Mouse (Mus musculus) spleen, adult 18-20 months (tissue): ENCODE measurements around the gene Prickle2.

ENCODE experiments used
- DNase-seq, 2 experiments: peaks; one replicate each; pipeline ENCODE4 v3.0.0; 2022; ENCODE audit warnings: mixed read lengths in 2 of 2

The Prickle2 gene

DNA sequence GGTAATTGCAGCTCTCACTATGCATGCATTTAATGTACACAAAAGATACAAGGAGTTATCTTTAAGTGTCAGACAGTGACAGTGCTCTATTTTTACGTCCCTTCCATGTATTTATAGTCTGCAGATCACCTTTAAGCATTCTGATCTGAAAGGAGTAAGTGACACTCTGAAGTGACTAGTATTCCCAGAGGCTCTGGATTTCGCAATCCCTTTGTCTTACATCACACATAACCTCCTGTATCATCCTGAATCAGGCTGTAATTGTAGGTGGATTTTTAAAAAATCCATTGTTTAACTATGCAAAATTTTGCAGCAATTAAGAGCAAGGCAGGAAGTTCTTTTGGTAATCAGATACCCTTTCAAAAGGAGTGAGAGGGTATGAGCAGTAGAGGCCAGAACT, 196.2 kb downstream of the Prickle2 start:
- DNase-seq, result no peak

- no peak for DNase-seq
Measured at GRCm38 (mm10) chr6:92506276-92506675, 199.7 kb downstream of the Prickle2 start.

DNA sequence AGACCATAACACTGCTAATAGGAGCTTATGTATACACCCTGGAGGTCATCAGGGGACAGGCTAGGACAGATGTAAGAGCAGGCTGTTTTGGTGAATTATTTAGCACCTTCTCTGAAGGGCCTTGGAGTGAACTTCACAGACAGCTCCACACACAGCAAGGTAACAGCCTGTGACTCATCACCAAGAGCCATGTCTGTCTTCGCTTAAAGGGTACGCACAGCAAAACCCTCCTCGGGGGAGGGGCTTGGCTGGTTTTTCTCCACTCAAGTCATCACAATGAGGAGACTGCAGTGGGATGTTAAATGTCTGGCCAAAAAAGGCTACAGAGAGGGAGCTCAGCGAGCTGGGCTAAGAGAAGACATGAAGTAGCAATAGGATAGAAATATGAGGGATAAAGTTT, 206.5 kb downstream of the Prickle2 start:
- DNase-seq, result no peak

- DNase-seq, result no peak
Measured at GRCm38 (mm10) chr6:92498574-92498973, 207.4 kb downstream of the Prickle2 start.

- DNase-seq, result no peak
Measured at GRCm38 (mm10) chr6:92497279-92497678, 208.7 kb downstream of the Prickle2 start.

DNA sequence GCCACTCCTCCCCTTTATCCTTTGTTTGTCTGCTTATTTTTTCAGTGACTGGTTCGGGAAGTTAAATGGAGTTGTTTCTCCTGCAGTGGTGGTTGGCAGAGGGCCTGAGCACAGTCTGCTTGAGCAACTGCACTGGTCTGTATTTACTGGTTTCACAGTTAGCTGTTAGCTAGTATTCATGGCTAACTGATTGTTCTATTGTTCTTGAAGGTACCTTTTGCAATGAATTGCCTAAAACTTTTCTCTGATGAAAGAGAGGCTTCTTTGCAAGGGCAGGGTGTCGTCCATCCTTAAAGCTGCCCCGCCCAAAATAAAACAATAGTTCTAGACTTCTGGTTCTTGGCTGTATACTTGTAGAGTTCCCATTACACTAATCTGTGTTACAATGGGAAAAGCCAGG, 210.5 kb downstream of the Prickle2 start:
- DNase-seq, result no peak

DNA sequence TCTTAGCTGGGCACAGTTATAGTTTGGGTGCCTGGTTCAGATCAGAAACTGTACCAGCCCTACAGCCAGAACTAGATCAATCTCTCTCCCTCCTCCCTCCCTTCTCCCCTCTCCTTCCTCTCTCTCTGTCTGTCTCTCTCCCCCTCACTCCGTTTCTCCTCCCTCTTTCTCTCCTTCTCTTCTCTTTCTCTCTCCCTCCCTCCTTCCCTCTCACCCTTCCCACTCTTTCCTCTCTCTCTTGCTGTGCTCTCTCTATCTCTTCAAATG, 224.3 kb downstream of the Prickle2 start:
- no peak for DNase-seq

DNA sequence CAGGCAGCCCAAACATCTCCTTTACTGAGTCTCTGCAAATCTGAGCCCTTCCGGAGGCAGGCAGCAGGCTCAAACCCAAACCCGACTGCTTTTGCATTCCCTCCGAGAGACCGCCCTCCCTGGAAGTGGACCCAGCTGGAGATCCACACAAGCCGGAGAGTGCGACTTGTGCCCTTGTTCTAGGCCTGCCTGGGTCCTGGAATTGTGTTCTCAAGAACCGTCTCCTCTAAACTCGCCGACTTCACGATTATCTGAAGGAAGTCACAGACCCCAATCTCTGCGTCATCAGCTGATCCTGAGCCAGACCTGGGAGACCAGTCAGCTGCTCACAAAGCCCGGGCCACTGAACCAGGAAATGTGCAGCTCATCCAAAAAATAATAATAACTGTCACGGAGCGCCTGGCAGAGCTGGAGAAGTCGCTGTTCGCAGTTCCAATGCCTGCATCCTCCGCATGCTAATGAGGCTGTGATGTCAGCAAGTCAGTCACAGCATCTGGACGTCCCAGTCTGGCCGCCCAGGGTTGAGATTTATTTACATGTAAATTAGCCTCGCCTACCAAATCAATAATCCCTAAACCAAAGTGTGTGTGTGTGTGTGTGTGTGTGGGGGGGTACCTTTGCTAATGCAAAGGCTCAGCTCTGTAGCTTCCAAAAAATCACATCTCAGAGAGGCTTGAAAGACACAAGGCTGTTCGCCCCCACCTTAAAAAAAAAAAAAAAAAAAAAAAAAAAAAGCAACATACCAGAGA, 224.8 kb downstream of the Prickle2 start:
- no peak for DNase-seq

DNA sequence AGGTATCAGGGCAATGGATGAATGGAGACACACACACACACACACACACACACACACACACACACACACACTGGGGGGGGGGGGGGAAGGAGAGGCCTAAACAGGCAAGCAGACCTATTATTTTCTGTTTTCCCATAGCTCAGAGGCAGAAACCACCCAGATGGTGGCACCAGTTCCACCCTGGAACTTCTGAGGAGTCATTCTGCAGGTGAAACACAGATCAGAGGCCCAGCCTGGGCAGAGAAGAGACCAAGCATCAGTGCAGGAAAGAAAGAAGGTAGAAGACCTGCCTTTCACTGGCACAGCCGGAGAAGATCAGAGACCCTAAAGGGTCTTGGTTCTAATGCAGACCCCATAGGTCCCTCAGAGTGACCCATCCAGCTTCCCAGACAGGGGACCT, 227.3 kb downstream of the Prickle2 start:
- DNase-seq, result no peak

DNA sequence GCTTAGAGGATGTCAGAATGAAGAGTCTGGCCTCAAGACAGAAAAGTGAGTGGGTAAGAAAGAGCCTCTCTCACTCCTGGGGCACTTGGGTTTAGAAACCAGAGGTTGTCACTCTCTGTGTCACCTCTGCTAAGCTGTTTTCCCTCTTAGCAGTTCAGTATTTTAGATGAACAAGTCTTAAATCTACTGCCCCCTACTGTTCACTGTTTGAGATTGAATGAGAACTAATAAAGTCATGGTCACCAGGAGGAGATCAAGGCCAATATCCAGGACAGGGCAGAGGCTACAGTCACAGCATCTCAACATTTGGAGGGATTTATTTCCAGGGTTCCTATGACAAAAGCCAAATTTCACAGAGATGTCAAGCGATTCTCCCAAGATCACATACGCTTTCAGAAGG, 228.3 kb downstream of the Prickle2 start:
- DNase-seq, result no peak

GRCm38 (mm10) chr6:92469456-92469855, 236.5 kb downstream of the Prickle2 start:
- DNase-seq, result no peak

GRCm38 (mm10) chr6:92468892-92469291, 237.1 kb downstream of the Prickle2 start:
- DNase-seq, result no peak

- DNase-seq, result no peak
Measured at GRCm38 (mm10) chr6:92468383-92468791, 237.6 kb downstream of the Prickle2 start.

- no peak for DNase-seq
Measured at GRCm38 (mm10) chr6:92467343-92467742, 238.6 kb downstream of the Prickle2 start.

DNA sequence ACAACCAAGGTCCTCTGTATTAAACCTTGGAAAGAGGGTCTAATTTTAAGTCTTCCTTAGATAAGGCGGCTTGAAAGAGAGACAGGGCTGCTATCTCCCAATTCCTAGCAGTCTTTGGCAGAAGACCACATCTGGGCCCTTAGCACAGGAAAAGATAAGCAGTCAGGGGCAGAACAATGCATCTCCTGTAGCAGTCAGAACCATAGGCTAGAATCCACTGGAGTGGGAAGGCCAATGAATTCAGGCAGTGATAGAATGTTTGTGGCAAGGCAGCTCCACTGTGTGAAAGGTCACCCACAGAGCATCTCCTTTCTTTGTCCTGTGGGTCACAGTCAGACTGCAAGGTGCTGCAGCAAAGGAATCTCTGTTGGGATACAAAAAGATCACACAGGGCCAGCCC, 240.3 kb downstream of the Prickle2 start:
- no peak for DNase-seq

GRCm38 (mm10) chr6:92464781-92465337, 241.1 kb downstream of the Prickle2 start:
- DNase-seq, result no peak

- DNase-seq, result no peak
Measured at GRCm38 (mm10) chr6:92463768-92464167, 242.2 kb downstream of the Prickle2 start.

DNA sequence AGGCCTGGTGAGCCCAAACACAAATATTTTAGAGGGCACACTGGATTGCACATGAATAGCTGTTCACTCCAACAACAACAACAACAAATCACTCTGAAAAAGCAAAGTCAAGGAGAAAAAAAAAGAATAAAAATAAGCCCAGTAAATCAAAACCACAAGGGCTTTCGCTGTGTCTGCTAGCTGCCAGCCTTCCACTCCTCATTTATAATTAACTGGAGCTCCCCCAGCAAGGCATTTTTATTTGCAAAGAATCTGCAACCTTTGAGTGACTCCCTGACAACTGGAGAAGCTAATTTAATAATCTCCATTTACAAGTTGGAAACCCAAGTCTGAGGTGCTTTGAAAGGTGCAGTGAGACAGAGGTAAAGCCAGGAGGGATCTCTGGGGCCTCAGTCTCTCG, 245.2 kb downstream of the Prickle2 start:
- no peak for DNase-seq

GRCm38 (mm10) chr6:92458026-92458425, 247.9 kb downstream of the Prickle2 start:
- DNase-seq, result no peak

DNA sequence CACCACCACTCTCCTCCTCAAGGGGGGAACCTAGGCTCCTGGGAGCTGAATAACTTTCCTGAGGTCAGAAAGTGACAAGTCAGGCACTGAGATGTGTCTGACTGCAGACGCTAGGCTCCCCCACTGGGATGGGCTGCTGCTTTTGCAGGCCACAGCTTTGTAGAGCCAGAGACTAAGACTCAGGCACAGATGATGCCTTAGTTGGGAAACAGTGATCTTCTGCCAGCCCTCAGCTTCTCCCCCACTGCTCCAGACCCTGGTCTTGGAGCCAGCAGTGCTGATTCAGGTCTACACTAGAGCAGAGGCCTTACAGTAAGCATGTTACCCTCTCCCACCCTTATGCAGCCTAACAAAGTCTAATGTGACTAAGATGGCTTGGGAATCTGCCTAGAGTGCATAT, 254.5 kb downstream of the Prickle2 start:
- DNase-seq, result no peak

DNA sequence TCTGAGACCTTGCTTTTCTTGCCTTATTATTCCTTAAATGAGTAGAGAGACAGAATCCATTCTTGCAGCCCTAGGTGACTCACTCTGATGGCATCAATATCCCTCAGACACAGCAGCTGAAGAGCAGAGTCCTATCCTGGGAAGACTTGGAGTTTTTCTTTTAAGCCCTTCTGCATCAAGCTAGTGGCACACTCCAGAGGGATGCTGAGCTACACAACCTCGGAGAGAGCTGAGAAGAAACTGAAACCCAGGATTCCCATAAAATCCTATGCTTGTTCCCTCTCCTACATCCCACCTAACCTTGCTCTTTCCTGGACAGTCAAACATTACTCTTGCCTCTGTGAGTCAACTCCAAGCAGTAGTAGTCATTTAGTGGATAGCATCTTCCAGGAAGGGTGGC, 256.0 kb downstream of the Prickle2 start:
- no peak for DNase-seq

- DNase-seq, result no peak
Measured at GRCm38 (mm10) chr6:92446662-92447061, 259.3 kb downstream of the Prickle2 start.

DNA sequence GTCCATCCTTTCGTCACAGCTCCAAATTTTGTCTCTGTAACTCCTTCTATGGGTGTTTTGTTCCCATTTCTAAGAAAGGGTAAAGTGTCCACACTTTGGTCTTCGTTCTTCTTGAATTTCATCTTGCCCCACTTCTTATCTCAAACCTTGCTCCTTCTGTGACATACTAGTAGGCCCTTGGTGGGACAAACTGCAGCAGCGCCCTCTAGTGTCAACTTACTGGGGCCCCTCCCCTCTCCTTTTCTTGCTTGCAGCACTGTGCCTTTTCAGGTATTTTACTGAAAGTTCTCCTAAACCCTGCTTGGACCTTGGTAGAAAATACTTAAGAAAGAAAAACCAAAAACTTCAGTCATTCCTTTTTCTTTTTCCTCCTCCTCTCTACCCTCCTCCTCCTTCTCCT, 264.8 kb downstream of the Prickle2 start:
- peak in 1 of 2 experiments; percentile 13 for DNase-seq

DNA sequence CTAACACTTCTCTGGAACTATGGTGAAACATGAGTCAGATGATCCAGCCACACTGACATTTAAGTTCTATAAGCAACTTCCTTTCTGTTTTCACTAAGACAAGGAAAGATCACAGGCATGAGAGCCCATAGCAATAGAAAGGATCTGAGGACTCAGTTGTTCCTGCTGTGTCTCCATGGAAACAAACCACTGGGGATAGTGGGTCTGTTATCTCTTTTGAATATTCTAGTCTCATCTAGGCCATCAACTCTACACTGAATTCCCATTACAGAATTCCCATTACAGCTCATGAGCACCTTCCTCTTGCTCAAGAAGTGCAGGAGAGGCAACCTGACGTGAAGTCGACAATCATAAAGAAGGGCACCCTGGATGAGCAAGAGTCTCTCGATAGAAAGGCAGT, 265.7 kb downstream of the Prickle2 start:
- DNase-seq, result no peak

GRCm38 (mm10) chr6:92432146-92432545, 273.8 kb downstream of the Prickle2 start:
- DNase-seq, result no peak
